Mouse (Mus musculus) embryonic fibroblast, embryonic 13.5 days (primary cell): ENCODE data around the gene Adamts20.

Experiments used
- CTCF ChIP-seq: IDR thresholded peaks from 2 replicates; pipeline ENCODE4 v1.5.1; 2011; ENCODE audit warnings: mild to moderate bottlenecking, control low read depth, low read length, moderate library complexity, borderline replicate concordance; ENCODE audit not compliant: insufficient read depth
- POLR2A ChIP-seq: IDR thresholded peaks from 2 replicates; pipeline ENCODE4 v1.6.1; 2011; ENCODE audit warnings: low read depth, mild to moderate bottlenecking, control low read depth, low read length, moderate library complexity

GRCm38 (mm10) chr15:94403018-94403417, 62.2 kb downstream of the Adamts20 start:
- TF ChIP-seq CTCF, result no peak
- no peak for TF ChIP-seq POLR2A
